Mouse (Mus musculus) limb, embryonic 12.5 days (tissue): ENCODE measurements around the gene Wsb1. TPM values are rescaled to one million over a fixed set of nuclear protein-coding genes. Genes with fewer than 3 reads are reported as not detected.

Experiments used
- ATAC-seq: fragments of 200-750 bp; cut with Nextera tagmentation; 2 replicates; pipeline ENCODE4 v1.8.0; 2017; ENCODE audit warnings: low read depth, moderate TSS enrichment; ENCODE audit not compliant: insufficient number of reproducible peaks, insufficient read depth, low FRiP score, low TSS enrichment
- H3K27ac ChIP-seq: fragments of 300-500 bp; sonication (generic); 2 replicates; pipeline ENCODE4 v1.5.1; 2016; ENCODE audit warnings: mild to moderate bottlenecking, moderate library complexity
- H3K27me3 ChIP-seq: fragments of 300-500 bp; sonication (generic); 2 replicates; pipeline ENCODE4 v1.6.1; 2016; ENCODE audit warnings: mild to moderate bottlenecking, moderate library complexity
- H3K36me3 ChIP-seq: fragments of 300-500 bp; sonication (generic); 2 replicates; pipeline ENCODE4 v1.6.1; 2016; ENCODE audit warnings: mild to moderate bottlenecking, moderate library complexity
- H3K4me1 ChIP-seq: fragments of 300-500 bp; sonication (generic); replicated peaks from 2 replicates; pipeline ENCODE4 v1.6.1; 2016
- H3K4me2 ChIP-seq: fragments of 300-500 bp; sonication (generic); 2 replicates; pipeline ENCODE4 v1.6.1; 2016; ENCODE audit warnings: mild to moderate bottlenecking, moderate library complexity
- H3K4me3 ChIP-seq: fragments of 300-500 bp; sonication (generic); replicated peaks from 2 replicates; pipeline ENCODE4 v1.5.1; 2016; ENCODE audit warnings: mild to moderate bottlenecking
- H3K9ac ChIP-seq: fragments of 300-500 bp; sonication (generic); replicated peaks from 2 replicates; pipeline ENCODE4 v1.6.1; 2016; ENCODE audit warnings: mild to moderate bottlenecking, moderate library complexity
- H3K9me3 ChIP-seq: fragments of 300-500 bp; sonication (generic); 2 replicates; pipeline ENCODE4 v1.6.1; 2016; ENCODE audit warnings: mild to moderate bottlenecking, moderate library complexity
- WGBS: fragments of 180-500 bp; shearing (Covaris S2); methylation state at CpG from one replicate; pipeline ENCODE4 v1.1.7; 2016; 5-methylcytosine and 5-hydroxymethylcytosine counted together
- polyA plus RNA-seq: library from polyadenylated mRNA; unstranded; fragments of >200 nt; fragmentation: Nextera tagmentation; extraction: Ambion mirVana; gene quantifications from 2 replicates; pipeline ENCODE4 v1.2.1, GENCODE M21; 2016

Gene Wsb1
- polyA plus RNA-seq, 1 experiment from 2014 or later, result 446 TPM

DNA sequence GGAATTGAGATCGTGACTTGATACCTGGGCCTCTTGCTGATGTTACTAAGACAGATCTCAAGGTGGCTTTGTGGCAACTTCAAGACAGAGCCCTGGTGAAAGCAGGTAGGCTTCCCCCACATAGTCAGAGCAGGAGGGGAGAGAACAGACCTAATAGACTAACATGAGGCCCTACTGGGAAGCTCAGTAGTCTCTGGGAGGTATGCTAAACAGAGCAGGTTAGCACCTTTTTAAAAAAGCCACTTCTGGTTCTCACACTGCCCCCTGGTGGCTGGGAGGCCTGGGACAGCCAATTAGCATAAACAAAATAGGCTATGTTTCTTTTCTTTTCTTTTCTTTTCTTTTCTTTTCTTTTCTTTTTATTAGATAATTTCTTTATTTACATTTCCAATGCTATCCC, 62.3 kb downstream of the Wsb1 start:
- Histone ChIP-seq H3K36me3 (no peaks in the 10 kb centered on the region), H3K4me3 (no peak overlapping the region), H3K9me3 (no peaks in the 10 kb centered on the region), H3K4me1 (0 out of 2 replicates have a peak, but pooled peaks cover 8% of the 10 kb centered on the region), H3K9ac (no peak overlapping the region), H3K27me3 (no peaks in the 10 kb centered on the region), H3K27ac (no peak overlapping the region), H3K4me2 (no peak overlapping the region)
- WGBS, result 84% methylated on average over 1 of the region's 1 CpGs
- ATAC-seq, result no peak

GRCm38 (mm10) chr11:79191214-79191613, 63.3 kb downstream of the Wsb1 start:
- Histone ChIP-seq H3K9ac (no peak overlapping the region), H3K4me1 (no peaks in the 10 kb centered on the region), H3K36me3 (no peaks in the 10 kb centered on the region), H3K27ac (no peak overlapping the region), H3K4me2 (no peak overlapping the region), H3K27me3 (no peaks in the 10 kb centered on the region), H3K4me3 (no peak overlapping the region), H3K9me3 (no peaks in the 10 kb centered on the region)
- WGBS, result 79% methylated on average over 4 of the region's 4 CpGs
- no peak for ATAC-seq

- no peak for ATAC-seq
- Histone ChIP-seq H3K9ac (no peak overlapping the region), H3K27ac (no peak overlapping the region), H3K9me3 (no peaks in the 10 kb centered on the region), H3K4me2 (no peak overlapping the region), H3K4me3 (no peak overlapping the region), H3K4me1 (no peaks in the 10 kb centered on the region), H3K36me3 (no peaks in the 10 kb centered on the region), H3K27me3 (no peaks in the 10 kb centered on the region)
- WGBS, result 82% methylated on average over 2 of the region's 2 CpGs
Observed at GRCm38 (mm10) chr11:79190257-79190656, 64.2 kb downstream of the Wsb1 start.

Other genes starting within 250 kb of the Wsb1 start
- 2.7 and 4.3 TPM in 2 replicates for gene Ksr1, start 108.3 kb downstream of the Wsb1 start, polyA plus RNA-seq
- gene Gm9964, start 42.2 kb upstream of the Wsb1 start, polyA plus RNA-seq, result not detected in 2 replicates
- gene Nf1, start 85.0 kb upstream of the Wsb1 start, polyA plus RNA-seq, result 7.9 and 9.3 TPM in 2 replicates
- 0.22 and 0.41 TPM in 2 replicates for gene Omg, start 249.4 kb upstream of the Wsb1 start, polyA plus RNA-seq